Mouse (Mus musculus) gonadal fat pad, adult 2 months (tissue): ENCODE data around the gene Sipa1. TPM values are rescaled to one million over a fixed set of nuclear protein-coding genes. Genes with fewer than 3 reads are reported as not detected.

Source experiments
- DNase-seq: peaks from one replicate; pipeline ENCODE4 v3.0.0-alpha.2; 2012; ENCODE audit warnings: low read depth
- polyA plus RNA-seq: library from polyadenylated mRNA; depleted of rRNA; stranded (reverse); fragments of >200 nt; gene quantifications from 2 replicates; pipeline ENCODE4 v1.2.3, GENCODE M21; 2012; rRNA removed

Gene Sipa1
- polyA plus RNA-seq, 1 experiment = 45.7 TPM

DNA sequence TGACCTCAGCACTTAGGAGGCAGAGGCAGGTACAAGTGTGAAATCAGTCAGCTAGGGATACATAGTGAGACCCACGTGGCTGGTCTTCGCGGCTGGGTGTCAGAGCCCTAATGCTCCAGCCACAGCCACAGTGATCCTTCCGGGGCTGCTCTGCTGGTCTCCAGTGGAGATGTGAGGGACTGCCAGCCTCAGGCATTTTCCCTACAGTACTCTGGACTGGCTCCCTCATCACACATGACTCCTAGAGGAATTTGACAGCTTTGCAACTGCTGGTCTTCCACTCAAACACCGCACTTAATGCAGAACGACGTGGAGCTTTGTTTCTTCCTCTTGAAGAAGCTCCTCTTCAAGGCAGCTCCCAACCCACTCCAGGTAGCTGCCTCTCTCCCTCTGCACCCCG lies 57.3 kb downstream of the Sipa1 start:
- DNase-seq = no peak

DNA sequence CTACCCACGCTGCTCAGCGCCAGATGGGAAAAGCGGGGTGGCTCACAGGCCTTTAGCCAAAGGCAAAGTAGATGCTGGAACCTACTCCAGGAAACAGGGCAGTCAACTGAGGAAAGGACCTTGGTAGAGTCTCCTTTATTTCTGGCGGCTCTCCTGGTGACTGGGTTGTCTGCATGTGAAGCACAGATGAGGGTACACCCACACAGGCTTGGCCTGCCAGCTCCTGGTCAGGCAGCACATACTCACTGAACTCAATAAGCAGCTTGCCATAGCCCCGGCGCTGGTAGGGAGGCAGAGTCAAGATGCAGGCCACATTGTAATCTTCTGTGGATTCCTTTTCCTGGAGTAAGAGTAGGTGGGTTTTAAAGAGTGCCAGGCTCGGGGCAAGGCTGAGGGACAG lies 58.4 kb downstream of the Sipa1 start:
- DNase-seq = no peak

DNA sequence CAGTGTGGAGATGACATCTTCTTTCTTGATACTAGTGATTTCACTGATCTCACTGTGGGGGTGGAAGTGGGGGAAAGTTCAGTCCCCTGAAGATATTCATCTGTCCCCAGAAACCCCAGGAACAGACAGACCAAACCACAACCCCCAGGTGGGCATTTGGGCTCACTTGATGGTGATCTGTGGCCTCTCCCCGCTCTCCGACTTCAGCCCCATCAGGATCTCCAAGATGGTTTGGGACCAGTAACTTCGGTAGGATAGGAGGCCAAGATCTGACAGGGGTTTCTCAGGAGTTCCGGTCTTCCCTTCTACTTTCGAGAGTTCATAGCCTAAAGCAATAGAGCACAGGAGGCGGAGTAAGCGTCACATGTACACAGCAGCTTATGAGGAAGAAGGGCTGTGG lies 59.8 kb downstream of the Sipa1 start:
- DNase-seq = no peak

DNA sequence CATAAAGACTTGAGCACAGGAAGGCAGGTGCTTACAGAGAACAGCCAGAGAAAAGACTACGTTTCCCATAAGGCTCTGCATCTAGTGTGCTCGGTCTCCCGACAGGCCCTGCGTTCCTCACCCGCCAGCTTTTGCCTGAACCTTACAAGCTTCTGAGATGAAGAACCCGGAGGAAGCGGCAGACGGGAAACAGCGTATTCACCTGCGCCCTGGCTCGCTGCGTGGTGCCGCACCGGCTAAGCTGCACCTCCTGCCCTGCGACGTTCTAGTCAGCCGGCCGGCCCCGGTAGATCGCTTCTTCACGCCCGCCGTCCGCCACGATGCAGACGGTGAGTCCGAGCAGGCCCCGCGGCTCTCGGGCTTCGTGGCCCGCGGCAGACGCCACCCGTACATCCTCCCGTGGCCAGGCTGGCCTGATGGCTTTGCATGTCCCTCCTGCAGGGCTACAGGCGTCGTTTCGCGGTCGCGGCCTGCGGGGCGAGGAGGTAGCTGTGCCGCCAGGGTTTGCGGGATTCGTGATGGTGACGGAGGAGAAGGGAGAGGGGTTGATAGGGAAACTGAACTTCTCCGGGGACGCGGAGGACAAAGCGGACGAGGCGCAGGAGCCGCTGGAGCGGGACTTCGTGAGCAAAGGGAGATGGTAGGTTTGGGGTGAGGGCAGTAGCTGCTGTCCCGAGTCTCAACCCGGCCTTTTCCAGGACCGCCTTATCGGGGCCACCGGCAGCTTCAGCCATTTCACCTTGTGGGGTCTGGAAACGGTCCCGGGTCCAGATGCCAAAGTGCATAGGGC lies 61.6 kb downstream of the Sipa1 start, which contains the start of gene Rnaseh2c:
TSS of gene Rnaseh2c (plus strand) at position 122 of the 790 bp plus-strand sequence.
- DNase-seq = no peak

Other genes starting within 250 kb of the Sipa1 start
- 136 and 167 TPM in 2 replicates for gene Drap1, start 238.7 kb downstream of the Sipa1 start, polyA plus RNA-seq
- gene AI837181, start 238.6 kb downstream of the Sipa1 start, polyA plus RNA-seq = 65.9 and 73.9 TPM in 2 replicates
- 0.24 and 0.38 TPM in 2 replicates for gene Fosl1, start 216.2 kb downstream of the Sipa1 start, polyA plus RNA-seq
- 5.6 and 6.7 TPM in 2 replicates for gene Ccdc85b, start 205.8 kb downstream of the Sipa1 start, polyA plus RNA-seq
- gene Fibp, start 203.1 kb downstream of the Sipa1 start, polyA plus RNA-seq = 126 and 132 TPM in 2 replicates
- gene Ctsw, start 195.2 kb downstream of the Sipa1 start, polyA plus RNA-seq = 2.2 and 2.3 TPM in 2 replicates
- 73.5 and 79.0 TPM in 2 replicates for gene Efemp2, start 189.8 kb downstream of the Sipa1 start, polyA plus RNA-seq
- gene Mus81, start 175.3 kb downstream of the Sipa1 start, polyA plus RNA-seq = 77.2 and 85.6 TPM in 2 replicates
- gene Cfl1, start 173.3 kb downstream of the Sipa1 start, polyA plus RNA-seq = 410 and 421 TPM in 2 replicates
- gene 1700020D05Rik, start 159.9 kb downstream of the Sipa1 start, polyA plus RNA-seq = 1.9 and 3.0 TPM in 2 replicates
- 20.9 and 25.6 TPM in 2 replicates for gene Snx32, start 153.2 kb downstream of the Sipa1 start, polyA plus RNA-seq
- 2.4 and 3.5 TPM in 2 replicates for gene Ovol1, start 103.1 kb downstream of the Sipa1 start, polyA plus RNA-seq
- gene Ap5b1, start 95.7 kb downstream of the Sipa1 start, polyA plus RNA-seq = 10.0 and 12.0 TPM in 2 replicates
- 42.2 and 49.4 TPM in 2 replicates for gene Rnaseh2c, start 61.8 kb downstream of the Sipa1 start, polyA plus RNA-seq
- 55.3 and 63.6 TPM in 2 replicates for gene Kat5, start 53.5 kb downstream of the Sipa1 start, polyA plus RNA-seq
- gene Rela, start 26.2 kb downstream of the Sipa1 start, polyA plus RNA-seq = 66.8 and 81.8 TPM in 2 replicates
- 50.6 and 52.8 TPM in 2 replicates for gene Map3k11, start 25.0 kb upstream of the Sipa1 start, polyA plus RNA-seq
- gene Pcnx3, start 25.2 kb upstream of the Sipa1 start, polyA plus RNA-seq = 80.2 and 87.4 TPM in 2 replicates
- gene Kcnk7, start 40.7 kb upstream of the Sipa1 start, polyA plus RNA-seq = 0.33 and 0.36 TPM in 2 replicates
- 43.8 and 64.4 TPM in 2 replicates for gene Ehbp1l1, start 62.6 kb upstream of the Sipa1 start, polyA plus RNA-seq
- 160 and 194 TPM in 2 replicates for gene Fam89b, start 65.9 kb upstream of the Sipa1 start, polyA plus RNA-seq
- gene Ltbp3, start 77.2 kb upstream of the Sipa1 start, polyA plus RNA-seq = 186 and 257 TPM in 2 replicates
- gene Scyl1, start 107.7 kb upstream of the Sipa1 start, polyA plus RNA-seq = 155 TPM in 2 replicates
- 15.1 and 15.9 TPM in 2 replicates for gene Frmd8, start 211.6 kb upstream of the Sipa1 start, polyA plus RNA-seq
- gene Slc25a45, start 214.1 kb upstream of the Sipa1 start, polyA plus RNA-seq = 17.3 and 25.7 TPM in 2 replicates
- 0.70 and 0.75 TPM in 2 replicates for gene Tigd3, start 230.4 kb upstream of the Sipa1 start, polyA plus RNA-seq
- gene Dpf2, start 249.3 kb upstream of the Sipa1 start, polyA plus RNA-seq = 71.5 and 79.4 TPM in 2 replicates